Mouse (Mus musculus) testis, adult 2 months (tissue): ENCODE data around the gene Tmem259. TPM values are rescaled to one million over a fixed set of nuclear protein-coding genes. Genes with fewer than 3 reads are reported as not detected.

Source experiments
- H3K27ac ChIP-seq: fragments of 200-500 bp; 2 replicates; pipeline ENCODE4 v1.5.1; 2012; ENCODE audit warnings: low read depth, low read length; ENCODE audit not compliant: control insufficient read depth, insufficient read depth
- H3K27me3 ChIP-seq: fragments of 200-500 bp; 2 replicates; pipeline ENCODE4 v1.6.1; 2012; ENCODE audit warnings: mild to moderate bottlenecking, low read length, moderate library complexity; ENCODE audit not compliant: control insufficient read depth, insufficient read depth
- H3K36me3 ChIP-seq: fragments of 200-500 bp; 2 replicates; pipeline ENCODE4 v1.6.1; 2012; ENCODE audit warnings: mild to moderate bottlenecking, low read length; ENCODE audit not compliant: control insufficient read depth, insufficient read depth
- H3K4me1 ChIP-seq: fragments of 200-500 bp; 2 replicates; pipeline ENCODE4 v1.6.1; 2012; ENCODE audit warnings: low read length; ENCODE audit not compliant: control insufficient read depth, insufficient read depth
- H3K4me3 ChIP-seq: fragments of 200-500 bp; 2 replicates; pipeline ENCODE4 v1.5.1; 2012; ENCODE audit warnings: low read depth, mild to moderate bottlenecking, low read length, moderate library complexity, mixed read lengths; ENCODE audit not compliant: control insufficient read depth
- CTCF ChIP-seq: fragments of 200-500 bp; IDR thresholded peaks from 2 replicates; pipeline ENCODE4 v1.5.1; 2012; ENCODE audit warnings: low read depth, mild to moderate bottlenecking, inconsistent platforms, low read length, moderate library complexity; ENCODE audit not compliant: control insufficient read depth, insufficient read depth, insufficient replicate concordance
- POLR2A ChIP-seq: fragments of 200-500 bp; IDR thresholded peaks from 2 replicates; pipeline ENCODE4 v1.6.1; 2012; ENCODE audit warnings: low read depth, mild to moderate bottlenecking, inconsistent platforms, low read length, moderate library complexity; ENCODE audit not compliant: control insufficient read depth
- polyA plus RNA-seq: library from polyadenylated mRNA; depleted of rRNA; stranded (reverse); fragments of >200 nt; gene quantifications from 2 replicates; pipeline ENCODE4 v1.2.3, GENCODE M21; 2012

Gene Tmem259
- polyA plus RNA-seq, 1 experiment, result 202 TPM

DNA sequence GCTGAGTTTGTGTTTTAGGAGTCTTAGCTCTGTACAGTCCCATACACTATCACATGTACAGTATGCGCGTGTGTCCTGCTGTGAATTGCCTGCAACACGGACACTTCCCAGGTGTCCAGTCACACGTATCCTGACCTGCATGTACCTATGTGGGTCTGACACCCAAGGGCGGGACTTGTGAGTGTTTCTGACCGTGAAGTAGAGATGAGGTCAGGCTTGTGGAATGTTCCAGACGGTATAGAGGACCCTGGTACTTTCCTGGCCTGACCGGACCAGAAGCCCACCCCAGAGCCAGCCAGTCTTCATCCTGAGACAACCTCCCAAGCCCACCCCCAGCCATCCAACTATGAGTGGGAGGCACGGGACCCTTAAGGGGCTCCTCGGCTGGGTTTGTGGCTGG is 31.5 kb upstream of the Tmem259 start:
- Histone ChIP-seq H3K4me3 (no peak overlapping the region), H3K27ac (no peak overlapping the region), H3K27me3 (no peaks in the 10 kb centered on the region), H3K36me3 (no peaks in the 10 kb centered on the region), H3K4me1 (no peaks in the 10 kb centered on the region)
- TF ChIP-seq POLR2A (no peak), CTCF (no peak)

DNA sequence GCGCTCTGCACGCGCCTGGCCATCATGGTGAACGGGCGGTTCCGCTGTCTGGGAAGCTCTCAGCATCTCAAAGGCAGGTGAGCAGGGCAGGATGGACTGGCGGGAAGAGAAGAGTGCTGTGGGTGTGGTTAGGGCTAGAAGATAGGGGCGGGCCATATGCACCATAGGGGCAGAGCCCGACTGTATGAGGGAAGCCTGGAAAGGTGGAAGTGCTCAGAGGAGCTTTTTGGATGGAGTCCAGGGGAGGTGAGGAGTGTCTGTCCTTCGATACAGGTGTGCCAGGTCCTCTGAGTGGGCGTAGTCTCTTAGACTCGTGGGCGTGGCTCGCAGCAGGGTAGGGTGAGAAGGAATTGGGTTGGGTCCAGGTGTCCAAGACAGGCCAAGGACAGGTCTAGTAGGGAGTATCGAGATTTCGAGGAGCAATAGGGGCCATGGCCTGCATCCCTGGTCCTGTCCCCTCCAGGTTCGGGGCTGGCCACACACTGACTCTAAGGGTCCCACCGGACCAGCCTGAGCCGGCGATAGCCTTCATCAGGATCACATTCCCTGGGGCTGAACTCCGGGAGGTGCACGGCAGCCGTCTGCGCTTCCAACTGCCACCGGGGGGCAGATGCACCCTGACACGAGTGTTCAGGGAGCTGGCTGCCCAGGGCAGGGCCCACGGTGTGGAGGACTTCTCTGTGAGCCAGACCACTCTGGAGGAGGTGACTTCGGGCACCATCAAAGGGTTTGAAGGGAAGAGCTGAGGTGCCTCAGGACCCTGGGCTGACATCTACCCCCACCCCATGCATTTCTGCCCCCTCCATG is 30.6 kb upstream of the Tmem259 start:
- H3K4me3 ChIP-seq, result no peak overlapping the region
- TF ChIP-seq CTCF (0 out of 2 replicates have a peak, but pooled peaks have one; percentile 2), POLR2A (no peak)

DNA sequence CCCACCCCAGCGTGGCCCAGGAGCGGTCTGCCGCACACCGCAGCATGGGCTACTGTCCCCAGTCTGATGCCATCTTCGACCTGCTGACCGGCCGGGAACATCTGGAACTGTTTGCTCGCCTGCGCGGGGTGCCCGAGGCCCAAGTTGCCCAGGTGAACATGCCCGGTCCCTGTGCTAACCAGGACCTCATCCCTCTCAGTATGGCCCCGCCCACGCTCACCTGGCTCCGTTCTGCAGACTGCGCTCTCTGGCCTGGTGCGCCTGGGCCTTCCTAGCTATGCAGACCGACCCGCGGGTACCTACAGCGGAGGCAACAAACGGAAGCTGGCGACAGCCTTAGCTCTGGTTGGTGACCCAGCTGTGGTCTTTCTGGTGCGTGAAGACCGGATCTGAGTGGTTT is 29.5 kb upstream of the Tmem259 start:
- Histone ChIP-seq H3K4me1 (no peaks in the 10 kb centered on the region), H3K27me3 (no peaks in the 10 kb centered on the region), H3K36me3 (no peaks in the 10 kb centered on the region), H3K4me3 (no peak overlapping the region), H3K27ac (no peak overlapping the region)
- TF ChIP-seq CTCF (no peak), POLR2A (no peak)

More for the DNA sequence above, 30.6 kb upstream of the Tmem259 start:
- H3K27ac ChIP-seq, result no peak overlapping the region
- no peaks in the 10 kb centered on the region for H3K36me3 ChIP-seq
- no peaks in the 10 kb centered on the region for H3K27me3 ChIP-seq
- no peaks in the 10 kb centered on the region for H3K4me1 ChIP-seq

DNA sequence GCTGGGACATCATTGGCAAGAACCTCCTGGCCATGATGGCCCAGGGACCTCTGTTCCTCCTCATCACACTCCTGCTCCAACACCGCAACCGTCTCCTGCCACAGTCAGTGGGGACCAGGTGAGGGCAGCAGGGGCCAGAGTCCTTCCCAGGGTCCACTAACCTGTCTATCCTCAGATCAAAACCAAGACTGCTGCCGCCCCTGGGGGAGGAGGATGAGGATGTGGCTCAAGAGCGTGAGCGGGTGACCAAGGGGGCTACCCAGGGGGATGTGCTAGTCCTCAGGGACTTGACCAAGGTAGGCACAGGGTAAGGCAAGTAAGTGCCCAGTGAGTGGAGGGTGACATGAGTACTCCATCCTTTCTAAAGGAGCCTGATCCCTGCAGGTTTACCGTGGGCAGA is 27.6 kb upstream of the Tmem259 start:
- TF ChIP-seq CTCF, result no peak
- no peak for TF ChIP-seq POLR2A
- no peaks in the 10 kb centered on the region for H3K27me3 ChIP-seq
- no peaks in the 10 kb centered on the region for H3K36me3 ChIP-seq
- no peak overlapping the region for H3K27ac ChIP-seq
- H3K4me1 ChIP-seq, result no peaks in the 10 kb centered on the region
- H3K4me3 ChIP-seq, result no peak overlapping the region

DNA sequence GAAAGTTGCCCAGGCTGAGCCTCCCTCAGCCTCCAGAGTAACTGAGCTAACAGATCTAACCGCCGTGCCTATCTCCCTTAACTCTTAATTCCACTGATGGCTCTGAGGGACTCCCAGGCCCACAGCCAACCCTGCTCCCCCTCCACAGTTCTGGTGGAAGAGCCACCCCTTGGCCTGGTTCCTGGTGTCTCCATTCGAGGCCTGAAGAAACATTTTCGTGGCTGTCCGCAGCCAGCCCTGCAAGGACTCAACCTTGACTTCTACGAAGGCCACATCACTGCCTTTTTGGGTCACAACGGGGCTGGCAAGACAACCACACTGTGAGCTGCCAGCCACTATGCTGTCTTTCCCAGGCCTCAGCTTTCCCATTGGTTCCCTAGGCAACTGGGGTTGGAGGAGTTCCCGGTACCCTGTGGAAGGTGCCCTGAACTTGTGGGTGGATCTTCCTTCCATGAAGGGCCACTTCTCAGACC is 20.1 kb upstream of the Tmem259 start:
- H3K4me3 ChIP-seq, result no peak overlapping the region
- H3K27me3 ChIP-seq, result no peaks in the 10 kb centered on the region
- H3K36me3 ChIP-seq, result no peaks in the 10 kb centered on the region
- peaks cover 7% of the 10 kb centered on the region for H3K4me1 ChIP-seq
- H3K27ac ChIP-seq, result no peak overlapping the region
- TF ChIP-seq CTCF, result no peak
- TF ChIP-seq POLR2A, result no peak

DNA sequence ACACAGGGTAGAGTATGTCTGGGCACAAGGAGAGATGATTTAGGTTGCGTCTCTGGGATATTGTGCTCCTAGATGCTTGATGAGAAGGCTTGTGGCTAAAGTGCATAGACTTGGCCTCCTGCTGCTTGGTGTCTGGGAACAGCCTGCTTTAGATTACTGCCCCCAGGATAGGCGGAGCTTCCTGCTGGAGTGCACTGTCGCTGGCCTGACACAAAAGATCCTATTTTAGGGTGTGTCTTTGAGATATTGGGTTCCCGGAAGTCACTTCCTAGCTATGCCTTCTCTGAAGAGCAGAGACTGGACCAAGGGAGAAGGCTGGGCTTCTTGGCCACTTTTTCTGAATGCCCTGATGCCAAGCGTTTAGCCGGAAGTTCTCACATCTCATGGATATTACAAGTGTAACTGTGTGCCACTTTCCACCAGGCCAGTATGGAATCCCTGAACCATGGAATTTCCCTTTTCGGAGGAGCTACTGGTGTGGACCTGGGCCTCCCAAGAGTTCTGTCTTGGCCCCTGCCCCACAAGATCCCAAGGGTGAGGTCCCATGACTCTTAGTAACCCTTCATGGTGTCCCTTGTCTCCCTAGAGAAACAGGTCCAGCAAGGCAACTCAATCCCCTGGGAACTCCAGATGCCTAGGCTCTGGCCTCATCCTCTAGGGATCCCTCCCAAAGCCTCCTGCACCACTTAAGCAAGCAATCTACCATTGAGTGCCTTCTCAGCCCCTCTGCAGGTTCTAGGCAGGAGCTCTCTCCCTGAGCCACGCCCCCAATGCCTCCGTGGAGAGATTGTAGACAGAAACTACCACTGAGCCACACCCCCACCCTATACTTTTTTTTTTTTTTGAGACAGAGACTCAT is 19.5 kb upstream of the Tmem259 start:
- Histone ChIP-seq H3K4me3 (no peak overlapping the region), H3K36me3 (no peaks in the 10 kb centered on the region), H3K27ac (no peak overlapping the region), H3K27me3 (no peaks in the 10 kb centered on the region), H3K4me1 (peaks cover 7% of the 10 kb centered on the region)
- TF ChIP-seq CTCF, result no peak
- TF ChIP-seq POLR2A, result no peak

DNA sequence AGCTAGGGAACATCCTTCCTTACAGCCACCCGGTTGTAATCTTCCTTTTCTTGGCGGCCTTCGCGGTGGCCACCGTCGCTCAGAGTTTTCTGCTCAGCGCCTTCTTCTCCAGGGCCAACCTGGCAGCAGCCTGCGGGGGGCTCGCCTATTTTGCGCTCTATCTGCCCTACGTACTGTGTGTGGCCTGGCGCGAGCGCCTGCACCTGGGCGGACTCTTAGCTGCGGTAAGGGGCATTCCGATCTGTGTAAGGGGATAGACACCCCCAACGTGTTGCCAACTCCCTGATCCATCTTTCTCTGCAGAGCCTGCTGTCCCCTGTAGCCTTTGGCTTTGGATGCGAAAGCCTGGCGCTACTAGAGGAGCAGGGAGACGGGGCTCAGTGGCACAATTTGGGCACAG is 18.7 kb upstream of the Tmem259 start:
- no peaks in the 10 kb centered on the region for H3K27me3 ChIP-seq

More for the DNA sequence above, 18.7 kb upstream of the Tmem259 start:
- Histone ChIP-seq H3K4me3 (no peak overlapping the region), H3K36me3 (no peaks in the 10 kb centered on the region), H3K4me1 (peaks cover 13% of the 10 kb centered on the region), H3K27ac (no peak overlapping the region)
- TF ChIP-seq CTCF, result no peak
- no peak for TF ChIP-seq POLR2A
